Mouse (Mus musculus) lung, adult 2 months (tissue): ENCODE data around the gene Lyg2. TPM values are rescaled to one million over a fixed set of nuclear protein-coding genes. Genes with fewer than 3 reads are reported as not detected.

Source experiments
- DNase-seq: peaks from one replicate; pipeline ENCODE4 v3.0.0; 2022
- H3K4me1 ChIP-seq: fragments of 200-500 bp; 2 replicates; pipeline ENCODE4 v1.6.1; 2011; ENCODE audit warnings: low read length; ENCODE audit not compliant: control insufficient read depth, insufficient read depth
- H3K4me3 ChIP-seq: fragments of 200-500 bp; replicated peaks from 2 replicates; pipeline ENCODE3; 2011; ENCODE audit warnings: low read depth, mild to moderate bottlenecking, control low read depth, low read length; ENCODE audit errors: extremely low read depth
- CTCF ChIP-seq: fragments of 200-500 bp; IDR thresholded peaks from 2 replicates; pipeline ENCODE4 v1.5.1; 2011; ENCODE audit warnings: mild to moderate bottlenecking, low read length, control low read depth; ENCODE audit not compliant: insufficient read depth
- POLR2A ChIP-seq: fragments of 200-500 bp; IDR thresholded peaks from 2 replicates; pipeline ENCODE4 v1.6.1; 2011; ENCODE audit warnings: low read depth, mild to moderate bottlenecking, control low read depth, low read length, borderline replicate concordance; ENCODE audit errors: extremely low read depth
- WGBS: fragments of 180-500 bp; shearing (Covaris S2); methylation state at CpG from one replicate; pipeline ENCODE4 v1.1.7; 2018; 5-methylcytosine and 5-hydroxymethylcytosine counted together
- polyA plus RNA-seq: library from polyadenylated mRNA; depleted of rRNA; stranded (reverse); fragments of >200 nt; gene quantifications from 2 replicates; pipeline ENCODE4 v1.2.3, GENCODE M21; 2012; rRNA removed

Gene Lyg2
- polyA plus RNA-seq, 1 experiment = not detected

GRCm38 (mm10) chr1:37868640-37869039 is 47.7 kb downstream of the Lyg2 start:
- TF ChIP-seq CTCF (no peak), POLR2A (no peak)
- Histone ChIP-seq H3K4me1 (peaks cover 2% of the 10 kb centered on the region), H3K4me3 (no peak overlapping the region)
- WGBS = 52% methylated on average over 10 of the region's 10 CpGs
- DNase-seq = no peak

GRCm38 (mm10) chr1:37867684-37868322 is 48.5 kb downstream of the Lyg2 start:
- TF ChIP-seq POLR2A (no peak), CTCF (no peak)
- Histone ChIP-seq H3K4me3 (no peak overlapping the region), H3K4me1 (peaks cover 2% of the 10 kb centered on the region)
- DNase-seq = no peak
- 59% methylated on average over 10 of the region's 10 CpGs for WGBS

GRCm38 (mm10) chr1:37867056-37867455 is 49.2 kb downstream of the Lyg2 start:
- Histone ChIP-seq H3K4me1 (peaks cover 2% of the 10 kb centered on the region; the same call in 1 of the 2 replicates), H3K4me3 (no peak overlapping the region)
- peak; percentile 53 for TF ChIP-seq CTCF
- no peak for TF ChIP-seq POLR2A
- 75% methylated on average over 1 of the region's 1 CpGs for WGBS
- DNase-seq = peak; percentile 30

- Histone ChIP-seq H3K4me3 (peak within 1 kb of the TSS; percentile 86), H3K4me1 (peaks cover 2% of the 10 kb centered on the region; the same call in 1 of the 2 replicates)
- DNase-seq = no peak
- 69% methylated on average over 6 of the region's 6 CpGs for WGBS
- TF ChIP-seq CTCF (no peak), POLR2A (no peak)
Measured at GRCm38 (mm10) chr1:37866286-37866685, 50.0 kb downstream of the Lyg2 start, which contains the start of gene Tsga10. Gene Tsga10 (minus strand): TSS chr1:37866429.

GRCm38 (mm10) chr1:37865401-37866215 is 50.7 kb downstream of the Lyg2 start:
- Histone ChIP-seq H3K4me1 (peaks cover 2% of the 10 kb centered on the region; the same call in 1 of the 2 replicates), H3K4me3 (peak overlapping the region; percentile 86)
- DNase-seq = no peak
- WGBS = 10% methylated on average over 23 of the region's 23 CpGs
- TF ChIP-seq CTCF = no peak
- no peak for TF ChIP-seq POLR2A

GRCm38 (mm10) chr1:37864511-37865400 is 51.5 kb downstream of the Lyg2 start:
- peak; percentile 99 for DNase-seq
- Histone ChIP-seq H3K4me1 (peaks cover 2% of the 10 kb centered on the region; the same call in 1 of the 2 replicates), H3K4me3 (peak overlapping the region; percentile 86)
- TF ChIP-seq POLR2A (peak; percentile 94), CTCF (no peak)
- 1% methylated on average over 89 of the region's 90 CpGs for WGBS

Other genes starting within 250 kb of the Lyg2 start
- 12.9 and 14.5 TPM in 2 replicates for gene 2010300C02Rik, start 196.4 kb downstream of the Lyg2 start, polyA plus RNA-seq
- gene Tsga10, start 50.1 kb downstream of the Lyg2 start, polyA plus RNA-seq = 0.70 and 1.8 TPM in 2 replicates
- gene Lipt1, start 44.8 kb downstream of the Lyg2 start, polyA plus RNA-seq = 0.77 and 1.2 TPM in 2 replicates
- gene Mitd1, start 26.1 kb downstream of the Lyg2 start, polyA plus RNA-seq = 4.0 and 7.2 TPM in 2 replicates
- 19.2 and 25.7 TPM in 2 replicates for gene Mrpl30, start 26.0 kb downstream of the Lyg2 start, polyA plus RNA-seq
- gene Lyg1, start 41.3 kb upstream of the Lyg2 start, polyA plus RNA-seq = 7.4 TPM in 1 of 2 replicates, not detected in the other
- gene Txndc9, start 81.4 kb upstream of the Lyg2 start, polyA plus RNA-seq = 5.9 and 9.6 TPM in 2 replicates
- gene Eif5b, start 81.5 kb upstream of the Lyg2 start, polyA plus RNA-seq = 4.3 and 6.9 TPM in 2 replicates
- 5.9 and 6.0 TPM in 2 replicates for gene Rev1, start 213.3 kb upstream of the Lyg2 start, polyA plus RNA-seq